Mouse (Mus musculus) macrophage (primary cell): ENCODE results near the gene Ramp3. TPM values are rescaled to one million over a fixed set of nuclear protein-coding genes. Genes with fewer than 3 reads are reported as not detected.
"Not testable (repeated sequence)": the region's sequence is repeated elsewhere in the genome, so short reads cannot be mapped to it uniquely, and the experiment has no call there.

Experiments
- H3K27ac ChIP-seq: fragments of 350-480 bp; formaldehyde crosslinking; 2 replicates; pipeline ENCODE4 v1.9.0; 2021
- H3K36me3 ChIP-seq: fragments of 350-480 bp; formaldehyde crosslinking; 2 replicates; pipeline ENCODE4 v1.9.0; 2021; ENCODE audit errors: inconsistent target
- H3K4me3 ChIP-seq: fragments of 350-480 bp; formaldehyde crosslinking; 2 replicates; pipeline ENCODE4 v1.9.0; 2021; ENCODE audit errors: inconsistent target
- H3K79me2 ChIP-seq: fragments of 350-480 bp; formaldehyde crosslinking; 2 replicates; pipeline ENCODE4 v1.9.0; 2021; ENCODE audit errors: inconsistent target
- WGBS: methylation state at CpG from one replicate; pipeline ENCODE4 v1.1.7; 2026; ENCODE audit warnings: inconsistent platforms; ENCODE audit not compliant: missing documents; 5-methylcytosine and 5-hydroxymethylcytosine counted together
- polyA plus RNA-seq: library from polyadenylated mRNA; stranded (reverse); fragments of 250-400 nt; gene quantifications from 3 replicates; pipeline ENCODE4 v1.2.4, GENCODE M21; 2018; ENCODE audit warnings: inconsistent platforms

Ramp3 gene
- polyA plus RNA-seq, 1 experiment from 2014 or later = 0.11 TPM

GRCm38 (mm10) chr11:6647831-6648724 lies 10.2 kb upstream of the Ramp3 start:
- no peaks in the 10 kb centered on the region for H3K36me3 ChIP-seq
- no peak overlapping the region for H3K27ac ChIP-seq
- WGBS = 53% methylated on average over 9 of the region's 9 CpGs
- H3K79me2 ChIP-seq = no peaks in the 10 kb centered on the region
- H3K4me3 ChIP-seq = no peak overlapping the region

- Histone ChIP-seq H3K4me3 (no peak overlapping the region), H3K79me2 (no peaks in the 10 kb centered on the region), H3K27ac (no peak overlapping the region), H3K36me3 (no peaks in the 10 kb centered on the region)
- 69% methylated on average over 7 of the region's 7 CpGs for WGBS
Observed at GRCm38 (mm10) chr11:6650519-6650918, 7.8 kb upstream of the Ramp3 start.

- H3K27ac ChIP-seq, H3K4me3 ChIP-seq, H3K79me2 ChIP-seq, H3K36me3 ChIP-seq: not testable (repeated sequence)
- 70% methylated on average over 3 of the region's 3 CpGs for WGBS
Observed at GRCm38 (mm10) chr11:6652978-6653377, 5.3 kb upstream of the Ramp3 start.

GRCm38 (mm10) chr11:6654903-6655302 lies 3.4 kb upstream of the Ramp3 start:
- H3K36me3 ChIP-seq = no peaks in the 10 kb centered on the region
- 0% methylated on average over 2 of the region's 2 CpGs for WGBS
- H3K27ac ChIP-seq = no peak overlapping the region
- no peaks in the 10 kb centered on the region for H3K79me2 ChIP-seq
- no peak overlapping the region for H3K4me3 ChIP-seq

- Histone ChIP-seq H3K27ac (no peak overlapping the region), H3K4me3 (no peak overlapping the region), H3K36me3 (no peaks in the 10 kb centered on the region), H3K79me2 (no peaks in the 10 kb centered on the region)
- 82% methylated on average over 14 of the region's 14 CpGs for WGBS
Observed at GRCm38 (mm10) chr11:6661206-6661605, 2.9 kb downstream of the Ramp3 start.

- Histone ChIP-seq H3K4me3 (no peak overlapping the region), H3K27ac (no peak overlapping the region), H3K36me3 (no peaks in the 10 kb centered on the region), H3K79me2 (no peaks in the 10 kb centered on the region)
- WGBS = 56% methylated on average over 2 of the region's 2 CpGs
Observed at GRCm38 (mm10) chr11:6666634-6667033, 8.3 kb downstream of the Ramp3 start.

GRCm38 (mm10) chr11:6669041-6669440 lies 10.7 kb downstream of the Ramp3 start:
- WGBS = 67% methylated on average over 9 of the region's 9 CpGs
- Histone ChIP-seq H3K79me2 (no peaks in the 10 kb centered on the region), H3K36me3 (no peaks in the 10 kb centered on the region), H3K27ac (no peak overlapping the region), H3K4me3 (no peak overlapping the region)

- H3K27ac ChIP-seq = no peak overlapping the region
- H3K4me3 ChIP-seq = no peak overlapping the region
- WGBS = 42% methylated on average over 2 of the region's 2 CpGs
- H3K36me3 ChIP-seq = no peaks in the 10 kb centered on the region
- H3K79me2 ChIP-seq = no peaks in the 10 kb centered on the region
Observed at GRCm38 (mm10) chr11:6670044-6670443, 11.7 kb downstream of the Ramp3 start.

GRCm38 (mm10) chr11:6670826-6671225 lies 12.5 kb downstream of the Ramp3 start:
- H3K79me2 ChIP-seq = no peaks in the 10 kb centered on the region
- no peak overlapping the region for H3K27ac ChIP-seq
- WGBS = 92% methylated on average over 4 of the region's 4 CpGs
- no peak overlapping the region for H3K4me3 ChIP-seq
- no peaks in the 10 kb centered on the region for H3K36me3 ChIP-seq

- Histone ChIP-seq H3K4me3 (no peak overlapping the region), H3K79me2 (no peaks in the 10 kb centered on the region), H3K36me3 (no peaks in the 10 kb centered on the region), H3K27ac (no peak overlapping the region)
- 95% methylated on average over 9 of the region's 9 CpGs for WGBS
Observed at GRCm38 (mm10) chr11:6674701-6675100, 16.4 kb downstream of the Ramp3 start.

GRCm38 (mm10) chr11:6675402-6675801 lies 17.1 kb downstream of the Ramp3 start:
- no peak overlapping the region for H3K27ac ChIP-seq
- no peaks in the 10 kb centered on the region for H3K36me3 ChIP-seq
- H3K79me2 ChIP-seq = no peaks in the 10 kb centered on the region
- 43% methylated on average over 7 of the region's 7 CpGs for WGBS
- H3K4me3 ChIP-seq = no peak overlapping the region

GRCm38 (mm10) chr11:6676641-6677040 lies 18.3 kb downstream of the Ramp3 start:
- Histone ChIP-seq H3K4me3 (no peak overlapping the region), H3K79me2 (no peaks in the 10 kb centered on the region), H3K36me3 (no peaks in the 10 kb centered on the region), H3K27ac (no peak overlapping the region)
- 89% methylated on average over 9 of the region's 9 CpGs for WGBS

GRCm38 (mm10) chr11:6677530-6677929 lies 19.2 kb downstream of the Ramp3 start:
- H3K79me2 ChIP-seq = no peaks in the 10 kb centered on the region
- no peaks in the 10 kb centered on the region for H3K36me3 ChIP-seq
- 26% methylated on average over 7 of the region's 7 CpGs for WGBS
- no peak overlapping the region for H3K27ac ChIP-seq
- no peak overlapping the region for H3K4me3 ChIP-seq

- Histone ChIP-seq H3K79me2 (no peaks in the 10 kb centered on the region), H3K4me3 (peak overlapping the region; percentile 8; the same call in 1 of the 2 replicates), H3K36me3 (no peaks in the 10 kb centered on the region), H3K27ac (no peak overlapping the region)
- whole genome bisulfite sequencing = 29% methylated on average over 16 of the region's 17 CpGs
Observed at GRCm38 (mm10) chr11:6679694-6680396, 21.5 kb downstream of the Ramp3 start.

- no peaks in the 10 kb centered on the region for H3K36me3 ChIP-seq
- H3K79me2 ChIP-seq = no peaks in the 10 kb centered on the region
- no peak overlapping the region for H3K27ac ChIP-seq
- H3K4me3 ChIP-seq = no peak overlapping the region; the same call in 1 of the 2 replicates
- 9% methylated on average over 10 of the region's 10 CpGs for WGBS
Observed at GRCm38 (mm10) chr11:6680397-6680818, 22.1 kb downstream of the Ramp3 start.
